Mouse (Mus musculus): ENCODE results near the gene Nfkbib.

DNA sequence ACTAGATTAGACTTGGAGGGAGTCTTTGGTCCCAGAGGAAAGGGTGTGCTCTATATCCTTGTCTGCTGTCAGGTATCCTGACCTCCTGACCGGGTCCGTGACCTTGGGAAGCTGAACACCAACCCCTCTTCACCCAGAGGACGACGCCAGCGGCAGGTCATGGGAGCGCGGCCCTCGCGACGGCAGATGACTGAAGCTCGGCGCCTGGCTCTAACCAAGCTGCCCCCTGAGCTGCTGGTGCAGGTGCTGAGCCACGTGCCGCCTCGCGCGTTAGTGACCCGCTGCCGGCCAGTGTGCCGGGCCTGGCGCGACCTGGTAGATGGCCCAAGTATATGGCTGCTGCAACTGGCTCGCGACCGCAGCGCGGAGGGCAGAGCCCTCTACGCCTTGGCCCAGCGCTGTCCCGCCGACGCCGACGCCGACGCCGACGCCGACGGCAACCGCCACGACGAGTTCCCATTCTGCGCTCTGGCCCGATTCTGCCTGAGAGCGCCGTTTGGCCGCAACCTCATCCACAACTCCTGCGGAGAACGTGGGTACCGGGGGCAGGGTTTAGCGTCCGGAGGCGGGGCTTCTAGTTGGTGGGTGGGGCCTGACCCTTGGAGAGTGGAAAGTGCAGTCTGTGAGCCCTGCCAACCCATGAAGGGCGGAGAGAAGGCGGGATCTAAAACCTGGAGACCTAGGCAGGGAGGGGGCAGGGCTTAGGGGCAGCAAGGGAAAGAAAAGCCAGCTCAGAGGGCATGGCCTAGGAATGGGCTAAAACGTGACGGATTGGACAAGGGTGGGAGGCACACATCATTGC lies 34.8 kb downstream of the Nfkbib start:
- no peak for TF ChIP-seq POLR2A (IDR thresholded peaks at IDR 0.05; ENCODE audit: borderline replicate concordance, low read depth, low read length)
- TF ChIP-seq CTCF (IDR thresholded peaks at IDR 0.05; ENCODE audit: low read depth, low read length) = no peak
